Mouse (Mus musculus): ENCODE measurements at regions not wholly inside any gene's neighbourhood (a gene's known extent, or its start where the extent isn't known, plus 50 kb on each side); places are given as distances from the start of the nearest gene placed in this dataset.

GRCm38 (mm10) chr12:73837921-73838320 is 63.3 kb upstream of the Hif1a start:
- TF ChIP-seq E2F4 (IDR thresholded peaks at IDR 0.05; ENCODE audit: insufficient read depth), result no peak
- no peak for TF ChIP-seq POLR2A (IDR thresholded peaks at IDR 0.05; ENCODE audit: insufficient read length, low read depth)
- TF ChIP-seq MYOG (IDR thresholded peaks at IDR 0.05; ENCODE audit: control insufficient read depth in 1 of 3, insufficient read depth in 1 of 3, insufficient read length in 2 of 3, low read depth in 2 of 3), result no peak
- TF ChIP-seq USF1 (IDR thresholded peaks at IDR 0.05; ENCODE audit: low read depth), result no peak
- no peak for TF ChIP-seq MAX (IDR thresholded peaks at IDR 0.05; ENCODE audit: low read depth)
- no peak for TF ChIP-seq TCF12 (IDR thresholded peaks at IDR 0.05; ENCODE audit: insufficient read depth, poor library complexity, severe bottlenecking)
- TF ChIP-seq MYOD1 (IDR thresholded peaks at IDR 0.05; ENCODE audit: control insufficient read depth in 1 of 3, insufficient read length in 2 of 3, low read depth in 2 of 3), result no peak
- TF ChIP-seq TCF3 (IDR thresholded peaks at IDR 0.05; ENCODE audit: insufficient read length, low read depth), result no peak
- no peak for TF ChIP-seq REST (IDR thresholded peaks at IDR 0.05; ENCODE audit: insufficient read depth, insufficient read length)

All from myocyte (in vitro differentiated cells).